In the genomic region with DNA sequence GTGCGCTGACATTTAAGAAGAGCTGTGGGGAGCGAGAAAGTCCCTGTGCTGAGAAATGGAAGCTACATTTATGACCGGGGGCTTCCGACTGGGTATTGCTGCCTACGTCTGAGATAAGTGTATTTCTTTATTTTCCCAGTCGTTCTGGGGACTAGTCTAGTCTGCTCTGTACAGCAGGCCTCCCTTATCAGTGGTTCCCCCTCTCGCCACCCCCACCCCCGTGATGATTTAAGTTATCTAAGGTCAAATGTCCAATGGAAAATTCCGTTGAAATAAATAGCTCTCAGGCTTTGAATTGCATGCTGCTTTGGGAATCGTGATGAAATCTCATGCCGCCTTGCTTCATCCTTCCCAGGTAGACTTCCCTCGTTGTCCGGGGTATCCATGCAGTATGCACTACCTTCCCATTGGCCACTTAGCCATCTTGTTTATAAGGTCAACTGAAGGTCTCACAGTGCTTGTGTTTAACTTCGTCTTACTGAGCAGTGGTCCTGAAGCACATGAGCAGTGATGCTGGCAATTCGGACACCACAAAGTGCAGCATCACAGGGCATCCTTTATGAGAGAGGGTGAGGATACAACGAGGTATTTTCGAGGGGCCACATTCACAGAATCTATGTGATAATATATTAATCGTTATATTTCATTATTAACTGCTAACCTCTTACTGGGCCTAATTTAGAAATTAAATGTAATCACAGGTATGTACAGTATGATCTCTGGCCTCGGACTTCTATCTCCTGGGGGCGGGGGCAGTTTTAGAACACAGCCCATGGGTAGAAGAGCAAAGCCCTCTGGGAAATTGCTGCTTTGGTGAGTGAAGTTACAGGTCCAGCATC, we compare ENCODE assay signal across 19 mouse cellular contexts. TPM values are rescaled to one million over a fixed set of nuclear protein-coding genes. Genes with fewer than 3 reads are reported as not detected.
DNase-seq lines count a peak whose midpoint lies in the region; TF ChIP-seq lines count a peak whose summit lies in the region.
"Had no signal": no experiment of that assay in that cellular context is flagged by ENCODE, and none has a peak within 500 bp of the region (broad histone marks: within the 10 kb centered on the region; RNA-seq: fewer than 3 reads in every experiment).

No protein-coding gene starts in this region.

- intact Hi-C loops in heart, postnatal 25 days (cut with DNase I) = no loop called here

- H3K36me3 ChIP-seq in kidney, adult 2 months (ENCODE audit: control insufficient read depth, insufficient read depth, low read length) = no peaks in the 10 kb centered on the region
- H3K36me3 ChIP-seq: embryonic facial prominence, embryonic 10.5 days; hindbrain, embryonic 13.5 days; limb, embryonic 13.5 days; midbrain, embryonic 15.5 days had no signal

- no peak for TF ChIP-seq CTCF in kidney, adult 2 months (conservative IDR thresholded peaks at IDR 0.05; ENCODE audit: insufficient read depth, insufficient read length, low read depth, low read length)

- peak overlapping the region; percentile 74 for H3K27ac ChIP-seq in kidney, adult 2 months (ENCODE audit: insufficient read depth, low read depth, low read length)
- H3K27ac ChIP-seq: embryonic facial prominence, embryonic 10.5 days; forebrain, embryonic 13.5 days; hindbrain, embryonic 13.5 days; limb, embryonic 13.5 days; liver, embryonic 14.5 days; midbrain, embryonic 15.5 days had no signal

- no peaks in the 10 kb centered on the region for H3K27me3 ChIP-seq in kidney, adult 2 months (replicated peaks; ENCODE audit: control insufficient read depth, insufficient read depth, low read length)
- H3K27me3 ChIP-seq: forebrain, embryonic 13.5 days; hindbrain, embryonic 13.5 days; limb, embryonic 13.5 days; midbrain, embryonic 15.5 days had no signal

- 68% methylated on average over 20 of the region's 20 CpGs for WGBS in kidney, adult 2 months

- DNase-seq in heart, adult 11 months = peak; percentile 81
- DNase-seq in heart, postnatal 25 days (ENCODE audit: low spot score) = no peak
- DNase-seq in kidney, adult 2 months = peak; percentile 21
- no peak for DNase-seq in kidney, adult 8-10 months
- DNase-seq in testis, postnatal 10 days (ENCODE audit: low spot score) = peak; percentile 18
- no peak for DNase-seq in testis, postnatal 14 days (ENCODE audit: low spot score)
- no peak for DNase-seq in adrenal gland, adult 2 months
- no peak for DNase-seq in lung, postnatal 4 days
- DNase-seq: adrenal gland, postnatal 10 days; cerebellum, adult 18-20 months; retina, postnatal 1 day; right cerebral cortex, postnatal 4 days had no signal

- no peak for TF ChIP-seq POLR2A in kidney, adult 2 months (IDR thresholded peaks at IDR 0.05; ENCODE audit: low read depth, low read length)

- no peak overlapping the region for H3K4me3 ChIP-seq in kidney, adult 2 months (ENCODE audit: insufficient read depth, low read depth, low read length)
- H3K4me3 ChIP-seq: embryonic facial prominence, embryonic 10.5 days; forebrain, embryonic 13.5 days; hindbrain, embryonic 13.5 days; limb, embryonic 13.5 days; midbrain, embryonic 15.5 days had no signal

- H3K4me1 ChIP-seq in kidney, adult 2 months (ENCODE audit: control insufficient read depth, insufficient read depth, low read length) = no peaks in the 10 kb centered on the region
- H3K4me1 ChIP-seq: forebrain, embryonic 13.5 days; hindbrain, embryonic 13.5 days; midbrain, embryonic 15.5 days had no signal

RNA-seq across cellular contexts. Expression of a gene that starts 41.9 kb away (rescaled TPM):
- total RNA-seq in heart, postnatal 25 days (2021) = 1 to 10 TPM; 1.3 TPM
- polyA plus RNA-seq in kidney, adult 2 months (2012; rRNA removed) = 19.2 and 20.2 TPM in 2 replicates
- total RNA-seq in adrenal gland, adult 2 months (2021) = 1 to 10 TPM; 3.2 to 7.9 TPM
- polyA plus RNA-seq in adrenal gland, adult 2 months (2012; rRNA removed) = 4.5 and 4.9 TPM in 2 replicates
- total RNA-seq: MEL had no signal
- polyA plus RNA-seq: embryonic facial prominence, embryonic 10.5 days; hindbrain, embryonic 13.5 days had no signal

RNA-seq across cellular contexts. Expression of a gene that starts 48.4 kb away (rescaled TPM):
- under 1 TPM; 0.25 to 0.55 TPM for total RNA-seq in heart, postnatal 25 days (2021)
- polyA plus RNA-seq in kidney, adult 2 months (2012; rRNA removed) = 15.4 and 20.7 TPM in 2 replicates
- 1 to 10 TPM in 1 of 2 experiments, under 1 TPM in 1; 0.78 to 3.8 TPM for total RNA-seq in adrenal gland, adult 2 months (2021)
- polyA plus RNA-seq in adrenal gland, adult 2 months (2012; rRNA removed) = 7.4 and 7.9 TPM in 2 replicates

RNA-seq across cellular contexts. Expression of a gene that starts 56.9 kb away (rescaled TPM):
- total RNA-seq in heart, postnatal 25 days (2021) = 1 to 10 TPM; 4.4 to 4.5 TPM
- 4.9 and 5.6 TPM in 2 replicates for polyA plus RNA-seq in kidney, adult 2 months (2012; rRNA removed)
- total RNA-seq in adrenal gland, adult 2 months (2021) = 10 to 100 TPM in 1 of 2 experiments, 1 to 10 TPM in 1; 9.2 to 11.2 TPM
- polyA plus RNA-seq in adrenal gland, adult 2 months (2012; rRNA removed) = 10.4 and 11.0 TPM in 2 replicates

Comparison
In these comparisons a context has a peak if more than half of its experiments do, and no peak if none do; other contexts are left out.
1. DNase-seq: peak in heart, adult 11 months (single experiment), kidney, adult 2 months (single experiment) and testis, postnatal 10 days (single experiment); none in heart, postnatal 25 days (single experiment), kidney, adult 8-10 months (0 of 2), testis, postnatal 14 days (single experiment), adrenal gland, adult 2 months (single experiment) and lung, postnatal 4 days (0 of 2).